Mouse (Mus musculus): ENCODE measurements at regions not wholly inside any gene's neighbourhood (a gene's known extent, or its start where the extent isn't known, plus 50 kb on each side); places are given as distances from the start of the nearest gene placed in this dataset.

DNA sequence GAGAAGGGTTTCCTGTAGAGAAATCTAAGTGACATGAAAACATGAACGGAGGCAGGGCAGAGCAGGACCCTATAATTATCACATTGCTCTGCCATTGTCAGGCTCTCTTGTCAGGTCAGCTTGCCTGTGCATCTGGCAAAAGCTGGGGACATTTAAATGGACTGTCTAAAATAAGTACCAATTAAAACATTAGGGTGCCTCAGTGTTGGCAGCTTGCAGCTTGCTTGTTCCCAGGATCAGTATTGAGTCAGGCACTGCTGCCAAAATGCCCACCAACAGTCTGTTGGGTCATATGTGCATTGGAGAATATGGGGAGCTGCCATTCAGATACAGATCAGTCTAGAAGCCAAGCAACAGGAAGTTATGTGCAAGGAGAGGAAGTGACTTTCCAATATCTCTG lies 349.5 kb upstream of the B3gat1 start:
- peak in 1 of 2 experiments; percentile 25 for DNase-seq (ENCODE audit: extremely low spot score in 1 of 2, low spot score in 1 of 2)

DNA sequence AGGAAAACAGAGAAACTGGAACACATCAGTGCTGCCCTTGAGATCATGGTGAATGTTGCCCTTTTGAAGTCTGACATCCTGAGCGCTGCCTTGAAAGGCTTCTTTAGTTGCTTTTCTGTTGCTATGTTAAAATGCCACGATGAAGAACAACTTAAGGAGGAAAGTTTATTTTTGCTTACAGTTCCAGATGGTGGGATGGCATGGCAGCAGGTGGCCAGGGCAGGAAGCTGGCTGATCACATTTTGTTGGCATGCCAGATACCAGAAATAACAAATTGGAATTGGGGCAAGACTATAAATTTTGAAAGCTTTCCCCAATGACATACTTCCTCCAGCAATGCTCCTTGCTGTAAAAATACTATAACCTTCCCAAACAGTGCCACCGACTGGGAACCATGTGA lies 334.9 kb upstream of the B3gat1 start:
- peak; percentile 5 to 44 for DNase-seq (ENCODE audit: extremely low spot score in 1 of 2, low spot score in 1 of 2)

GRCm38 (mm10) chr9:26422897-26423823 lies 310.4 kb upstream of the B3gat1 start:
- DNase-seq (ENCODE audit: extremely low spot score in 1 of 2, low spot score in 1 of 2), result no peak

DNA sequence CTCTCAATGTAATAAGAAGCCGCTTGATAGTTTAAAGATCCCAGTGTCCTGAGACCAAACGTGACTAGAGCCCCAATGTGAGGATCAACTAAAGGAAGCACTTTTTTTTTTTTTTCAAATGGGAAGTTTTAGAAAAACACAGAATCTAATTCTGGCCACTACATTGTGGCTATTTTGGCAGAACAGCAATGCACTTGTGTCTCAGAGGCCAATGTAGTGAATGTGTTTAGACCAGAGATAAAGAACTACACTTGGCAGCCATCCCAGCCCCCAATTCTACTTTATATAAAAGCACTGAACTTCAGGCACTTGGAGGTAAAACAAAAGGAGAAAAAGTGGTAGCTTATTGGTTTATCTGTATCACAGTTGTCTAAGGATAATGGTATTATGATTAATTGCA lies 298.0 kb upstream of the B3gat1 start:
- peak; percentile 38 to 46 for DNase-seq (ENCODE audit: extremely low spot score in 1 of 2, low spot score in 1 of 2)

GRCm38 (mm10) chr9:26437244-26437643 lies 296.3 kb upstream of the B3gat1 start:
- DNase-seq (ENCODE audit: extremely low spot score in 1 of 2, low spot score in 1 of 2), result no peak

- no peak for DNase-seq (ENCODE audit: extremely low spot score in 1 of 2, low spot score in 1 of 2)
Observed at GRCm38 (mm10) chr9:26453924-26454323, 279.6 kb upstream of the B3gat1 start.

DNA sequence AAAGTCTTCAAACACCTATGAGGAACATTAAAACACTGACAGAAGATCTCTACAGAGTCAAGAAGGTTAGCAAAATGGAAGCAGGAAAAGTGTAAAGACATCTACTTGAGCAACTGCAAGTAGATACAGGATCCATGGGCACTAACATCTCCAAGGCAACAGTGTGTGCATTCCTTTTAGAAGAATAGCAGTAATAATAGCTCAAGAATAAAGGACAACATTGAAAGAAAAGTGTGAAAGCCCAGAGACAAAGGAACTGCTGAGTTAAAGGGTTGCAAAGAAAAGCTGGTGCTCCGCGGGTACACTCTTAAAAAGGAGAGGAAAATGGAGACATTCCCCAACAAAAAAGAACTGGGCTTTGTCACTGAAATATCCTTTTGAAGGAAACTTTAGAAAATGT lies 272.4 kb upstream of the B3gat1 start:
- no peak for DNase-seq (ENCODE audit: extremely low spot score in 1 of 2, low spot score in 1 of 2)

- no peak for DNase-seq (ENCODE audit: extremely low spot score in 1 of 2, low spot score in 1 of 2)
Observed at GRCm38 (mm10) chr9:26470694-26471392, 262.7 kb upstream of the B3gat1 start.

DNA sequence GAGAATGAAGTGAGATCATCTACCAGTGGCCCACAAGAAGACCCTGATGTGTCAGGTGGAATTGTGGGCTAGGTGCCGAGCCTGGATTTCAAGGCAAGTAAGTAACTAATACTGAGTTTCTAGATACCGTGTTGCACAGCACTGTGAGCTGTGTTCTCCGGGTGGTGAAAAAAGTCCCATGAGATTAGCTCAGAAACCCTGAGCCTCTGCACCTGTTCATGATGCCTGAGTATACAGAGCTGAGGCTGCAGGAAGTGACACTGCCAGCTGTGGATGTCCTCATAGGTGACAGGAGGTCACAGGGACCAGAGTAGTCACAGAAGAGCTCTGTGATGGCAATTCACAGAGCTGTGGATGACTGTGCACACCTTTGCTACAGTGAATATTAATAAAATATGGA lies 257.2 kb upstream of the B3gat1 start:
- DNase-seq (ENCODE audit: extremely low spot score in 1 of 2, low spot score in 1 of 2), result no peak

DNA sequence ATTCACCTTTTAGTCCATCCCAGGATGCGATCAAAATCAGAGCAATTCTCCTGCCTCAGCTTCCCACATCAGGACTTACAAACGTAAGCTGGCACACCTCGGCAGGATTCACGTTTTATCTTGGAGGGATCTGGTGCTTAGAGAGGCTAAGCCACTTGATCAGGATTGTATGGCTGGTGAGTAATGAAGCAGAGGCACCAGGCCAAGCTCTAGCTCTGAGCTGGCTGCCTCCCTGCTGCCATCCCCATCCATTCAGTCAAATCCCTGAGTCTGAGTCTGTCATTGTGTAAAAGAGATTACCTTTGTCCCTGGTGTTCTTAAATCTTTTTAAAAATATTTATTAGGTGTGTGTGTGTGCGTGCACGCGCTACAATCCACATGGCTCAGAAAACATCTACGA lies 252.6 kb upstream of the B3gat1 start:
- DNase-seq (ENCODE audit: extremely low spot score in 1 of 2, low spot score in 1 of 2), result no peak

- no peak for DNase-seq (ENCODE audit: extremely low spot score in 1 of 2, low spot score in 1 of 2)
Observed at GRCm38 (mm10) chr9:26481890-26482289, 251.6 kb upstream of the B3gat1 start.

DNA sequence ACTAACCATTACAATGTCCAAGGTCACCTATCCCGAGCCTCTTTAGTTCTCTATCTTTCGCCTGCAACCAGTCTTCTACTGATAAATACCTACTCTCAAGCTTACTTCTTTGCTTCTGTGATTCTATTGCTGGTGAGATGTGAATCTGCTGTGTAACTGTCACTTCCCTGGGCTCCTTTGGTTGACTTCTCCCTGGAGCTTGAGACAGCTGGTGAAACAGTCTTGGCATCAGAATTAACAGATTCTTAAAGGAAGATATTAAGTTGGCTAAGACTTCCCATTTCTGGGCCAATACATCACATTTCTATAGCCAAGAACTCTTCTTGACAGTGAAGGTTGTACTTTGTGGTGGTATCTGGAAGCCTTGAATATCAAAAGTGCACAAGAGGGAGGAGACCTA lies 239.8 kb upstream of the B3gat1 start:
- peak in 1 of 2 experiments; percentile 19 for DNase-seq (ENCODE audit: extremely low spot score in 1 of 2, low spot score in 1 of 2)

- peak in 1 of 2 experiments; percentile 27 for DNase-seq (ENCODE audit: extremely low spot score in 1 of 2, low spot score in 1 of 2)
Observed at GRCm38 (mm10) chr9:26502027-26502426, 231.5 kb upstream of the B3gat1 start.

- DNase-seq (ENCODE audit: extremely low spot score in 1 of 2, low spot score in 1 of 2), result no peak
Observed at GRCm38 (mm10) chr9:26505941-26506340, 227.6 kb upstream of the B3gat1 start.

DNA sequence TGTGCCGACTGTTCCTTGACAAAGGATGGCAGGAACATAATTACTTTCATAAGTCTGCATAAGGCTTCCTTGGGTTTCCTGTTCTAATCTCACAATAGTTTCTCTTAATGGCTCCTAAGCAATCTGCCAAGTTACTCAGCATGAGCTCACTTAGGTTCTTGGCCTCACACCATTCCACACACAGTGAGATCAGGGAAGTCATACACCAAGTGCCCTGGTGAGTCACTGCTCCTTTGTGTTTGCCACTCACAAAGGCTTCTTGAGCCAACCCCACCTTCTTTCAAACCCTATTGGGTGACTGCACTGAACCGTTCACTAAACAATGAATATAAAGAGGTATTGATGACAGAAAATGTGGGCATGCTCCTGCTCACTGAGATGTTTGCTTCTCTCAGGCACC lies 214.9 kb upstream of the B3gat1 start:
- no peak for DNase-seq (ENCODE audit: extremely low spot score in 1 of 2, low spot score in 1 of 2)

DNA sequence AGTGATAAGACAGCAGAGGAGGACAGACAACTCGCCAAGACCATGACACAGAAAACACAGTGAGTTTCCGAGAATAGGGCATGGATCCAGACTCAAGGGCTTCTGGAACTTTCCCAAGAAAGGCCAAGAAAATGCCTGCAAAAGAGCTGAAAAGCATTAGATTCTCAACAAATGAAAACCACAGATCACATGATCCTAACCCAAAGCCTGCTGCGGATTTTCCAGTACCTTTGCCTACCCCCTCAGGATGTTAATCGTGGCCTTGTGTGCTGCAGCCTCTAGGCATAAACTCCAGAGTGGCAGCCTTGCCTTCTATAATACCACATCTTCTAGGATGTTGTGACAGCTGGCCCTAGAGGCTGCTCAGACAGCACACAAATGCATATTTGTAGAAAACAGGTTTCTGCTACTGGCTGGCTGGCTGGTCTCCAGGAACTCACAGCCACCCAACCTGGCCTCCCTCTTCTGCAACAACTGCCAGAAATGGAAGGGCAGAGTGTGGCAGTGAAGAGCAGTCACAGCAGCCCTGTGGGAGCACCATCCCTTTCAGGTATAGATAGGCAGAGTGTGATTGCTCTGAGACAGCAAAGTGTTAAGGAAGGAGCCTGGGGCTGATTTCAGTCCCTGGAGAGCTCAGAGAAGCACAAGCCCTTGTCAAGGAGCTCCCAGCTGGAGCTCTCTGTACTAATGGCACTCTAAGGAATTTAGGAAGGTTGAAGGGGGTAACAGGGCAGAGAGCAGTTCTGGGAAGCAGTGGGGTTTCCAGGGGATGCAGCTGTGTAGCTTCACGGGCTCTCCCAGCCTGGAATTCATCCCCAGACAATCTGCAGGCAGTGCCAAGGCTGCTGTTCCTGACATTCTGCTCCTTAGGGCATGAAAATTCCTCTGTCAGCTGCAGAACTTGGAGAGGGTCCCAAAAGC lies 213.7 kb upstream of the B3gat1 start:
- peak in 1 of 2 experiments; percentile 19 for DNase-seq (ENCODE audit: extremely low spot score in 1 of 2, low spot score in 1 of 2)

DNA sequence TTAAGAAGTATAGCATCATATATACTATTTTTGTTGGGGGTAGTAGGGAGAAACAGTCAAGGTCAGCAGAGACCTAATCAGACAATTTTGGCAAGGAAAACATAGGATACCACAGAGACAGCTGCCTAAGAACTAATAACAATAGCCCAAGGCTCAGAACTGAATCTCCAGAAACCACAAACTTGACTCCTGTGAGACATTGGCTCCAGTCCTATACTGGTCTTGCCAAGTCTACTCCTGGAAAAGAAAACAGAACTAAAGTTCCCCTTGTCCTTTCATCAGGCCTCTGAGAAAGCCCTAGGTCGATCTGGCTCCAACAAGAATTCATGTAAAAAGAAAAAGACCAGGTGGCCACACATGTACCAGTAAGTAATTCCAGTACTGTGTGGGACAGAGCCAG lies 209.4 kb upstream of the B3gat1 start:
- no peak for DNase-seq (ENCODE audit: extremely low spot score in 1 of 2, low spot score in 1 of 2)

GRCm38 (mm10) chr9:26528761-26529160 lies 204.8 kb upstream of the B3gat1 start:
- no peak for DNase-seq (ENCODE audit: extremely low spot score in 1 of 2, low spot score in 1 of 2)

DNA sequence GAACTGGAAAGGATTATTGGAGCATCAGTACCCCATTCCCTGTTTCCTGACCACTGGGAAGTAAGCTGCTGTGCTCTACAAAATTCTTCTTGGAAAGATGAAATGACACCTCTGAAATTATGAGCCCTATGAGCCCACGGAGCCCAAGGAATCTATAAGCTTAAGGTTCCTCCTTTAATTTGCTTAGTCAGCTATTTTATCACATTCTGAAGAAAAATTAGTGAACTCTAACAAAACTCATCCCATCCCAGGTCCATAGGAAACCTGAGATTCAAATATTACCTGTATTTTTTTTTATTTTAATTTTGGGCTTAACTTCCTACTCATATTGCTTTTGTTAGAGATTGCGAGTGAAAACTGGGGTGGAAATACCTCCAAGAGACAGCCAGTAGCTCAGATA lies 194.5 kb upstream of the B3gat1 start:
- no peak for DNase-seq (ENCODE audit: extremely low spot score in 1 of 2, low spot score in 1 of 2)

GRCm38 (mm10) chr9:26548328-26548922 lies 185.1 kb upstream of the B3gat1 start:
- DNase-seq (ENCODE audit: extremely low spot score in 1 of 2, low spot score in 1 of 2), result peak in 1 of 2 experiments; percentile 48

All from frontal cortex, adult 2 months (tissue).